Mouse (Mus musculus): ENCODE results near the gene Mns1.

DNA sequence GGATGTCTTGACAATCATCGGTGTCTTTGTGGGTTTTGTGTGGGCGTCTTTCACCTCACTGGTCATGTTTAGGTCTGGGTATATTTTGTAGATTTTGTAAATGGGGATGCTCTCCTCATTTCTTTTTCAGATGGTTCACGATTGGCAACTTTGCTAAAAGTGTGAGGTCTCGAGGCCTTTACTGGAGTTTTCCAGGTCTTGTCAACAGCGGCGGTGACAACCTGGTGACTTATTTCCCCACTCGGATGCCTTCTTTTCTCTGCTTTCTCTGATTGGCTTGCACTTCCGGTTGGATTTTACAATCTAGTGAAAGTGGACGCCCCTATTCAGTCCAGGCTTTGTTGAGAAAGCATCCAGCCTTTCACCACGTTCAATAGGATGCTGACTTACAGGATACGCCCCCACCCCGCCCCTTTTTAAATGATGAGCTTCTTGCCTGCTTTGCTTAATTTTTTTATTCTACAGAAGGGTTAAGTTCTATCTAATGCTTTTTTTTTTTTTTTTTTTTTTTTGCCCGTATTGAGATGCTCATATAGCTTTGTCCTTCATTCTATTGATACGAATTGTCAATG, 48.3 kb upstream of the Mns1 start:
- TF ChIP-seq ZC3H11A (IDR thresholded peaks at IDR 0.05; ENCODE audit: borderline replicate concordance, low read depth, low read length) (no peak), HCFC1 (IDR thresholded peaks at IDR 0.05; ENCODE audit: borderline replicate concordance, insufficient read depth, low read length) (no peak), ZNF384 (IDR thresholded peaks at IDR 0.05; ENCODE audit: low read depth, low read length) (no peak), MAFK (IDR thresholded peaks at IDR 0.05; ENCODE audit: insufficient read depth, low read depth, low read length) (no peak)

Measured in ES-E14 (cell line).